Mouse (Mus musculus) MEL (cell line): ENCODE measurements around the gene Pold4. TPM values are rescaled to one million over a fixed set of nuclear protein-coding genes. Genes with fewer than 3 reads are reported as not detected.

Source experiments
- DNase-seq: peaks from one replicate; pipeline ENCODE4 v3.0.0; 2011; ENCODE audit warnings: low read depth, low spot score
- H3K27ac ChIP-seq: 2 replicates; pipeline ENCODE4 v1.5.1; 2012; ENCODE audit warnings: low read depth, mild to moderate bottlenecking, control low read depth, low read length, moderate library complexity; ENCODE audit not compliant: control insufficient read depth
- H3K27me3 ChIP-seq, 2 experiments: fragments of 150-350 bp in 1 of 2; sonication (generic) in 1 of 2; 2 replicates each; pipeline ENCODE4 v1.6.1; 2012; ENCODE audit warnings: low read length in 2 of 2, mild to moderate bottlenecking in 2 of 2, improper control_type of control experiment in 1 of 2, moderate library complexity in 1 of 2; ENCODE audit not compliant: insufficient read depth in 2 of 2, control insufficient read depth in 1 of 2
- H3K36me3 ChIP-seq, 2 experiments: 2 replicates each; pipeline ENCODE4 v1.6.1; 2012 to 2014; ENCODE audit warnings: low read length in 2 of 2, improper control_type of control experiment in 1 of 2, inconsistent platforms in 1 of 2, mild to moderate bottlenecking in 1 of 2; ENCODE audit not compliant: insufficient read depth in 2 of 2, control insufficient read depth in 1 of 2
- H3K4me1 ChIP-seq, 2 experiments: fragments of 150-350 bp in 1 of 2; sonication (generic) in 1 of 2; 2 replicates each; pipeline ENCODE4 v1.6.1; 2012; ENCODE audit warnings: low read length in 2 of 2, improper control_type of control experiment in 1 of 2, mild to moderate bottlenecking in 1 of 2; ENCODE audit not compliant: insufficient read depth in 2 of 2, control insufficient read depth in 1 of 2
- H3K4me3 ChIP-seq, 2 experiments: fragments of 150-350 bp in 1 of 2; sonication (generic) in 1 of 2; 2 replicates each; pipeline ENCODE4 v1.5.1; 2012; ENCODE audit warnings: low read depth in 2 of 2, low read length in 2 of 2, mild to moderate bottlenecking in 2 of 2, moderate library complexity in 2 of 2, control low read depth in 1 of 2, improper control_type of control experiment in 1 of 2; ENCODE audit not compliant: control insufficient read depth in 1 of 2, insufficient read depth in 1 of 2
- H3K79me2 ChIP-seq: 2 replicates; pipeline ENCODE4 v1.6.1; 2012; ENCODE audit warnings: mild to moderate bottlenecking, low read length, moderate library complexity; ENCODE audit not compliant: control insufficient read depth, poor library complexity, insufficient read depth
- H3K9ac ChIP-seq: 2 replicates; pipeline ENCODE4 v1.6.1; 2012; ENCODE audit warnings: low read depth, mild to moderate bottlenecking, control low read depth, low read length, moderate library complexity; ENCODE audit not compliant: control insufficient read depth, poor library complexity, severe bottlenecking
- H3K9me3 ChIP-seq: fragments of 150-350 bp; sonication (generic); replicated peaks from 2 replicates; pipeline ENCODE4 v1.6.1; 2012; ENCODE audit warnings: mild to moderate bottlenecking, low read length, improper control_type of control experiment, moderate library complexity; ENCODE audit not compliant: insufficient read depth
- BHLHE40 ChIP-seq: IDR thresholded peaks from 2 replicates; pipeline ENCODE4 v1.6.1; 2012; ENCODE audit warnings: low read depth, mild to moderate bottlenecking, inconsistent platforms, low read length, improper control_type of control experiment, borderline replicate concordance
- CHD1 ChIP-seq: IDR thresholded peaks from 2 replicates; pipeline ENCODE4 v1.6.1; 2012; ENCODE audit warnings: low read depth, mild to moderate bottlenecking, inconsistent platforms, low read length, improper control_type of control experiment
- E2F4 ChIP-seq: IDR thresholded peaks from 2 replicates; pipeline ENCODE4 v1.6.1; 2011; ENCODE audit warnings: low read depth, low read length, improper control_type of control experiment, borderline replicate concordance
- ELF1 ChIP-seq: IDR thresholded peaks from 2 replicates; pipeline ENCODE4 v1.6.1; 2014; ENCODE audit warnings: low read depth, mild to moderate bottlenecking, inconsistent platforms, low read length, improper control_type of control experiment, moderate library complexity
- GATA1 ChIP-seq: IDR thresholded peaks from 2 replicates; pipeline ENCODE4 v1.6.1; 2011; ENCODE audit warnings: low read depth, low read length, improper control_type of control experiment
- HCFC1 ChIP-seq: IDR thresholded peaks from 2 replicates; pipeline ENCODE4 v1.6.1; 2012; ENCODE audit warnings: low read depth, mild to moderate bottlenecking, inconsistent platforms, low read length, improper control_type of control experiment, moderate library complexity
- MAFK ChIP-seq: IDR thresholded peaks from 2 replicates; pipeline ENCODE4 v1.6.1; 2011; ENCODE audit warnings: low read depth, mild to moderate bottlenecking, low read length, improper control_type of control experiment, borderline replicate concordance
- MAX ChIP-seq: IDR thresholded peaks from 2 replicates; pipeline ENCODE4 v1.6.1; 2011; ENCODE audit warnings: low read length, improper control_type of control experiment
- MYB ChIP-seq: IDR thresholded peaks from 2 replicates; pipeline ENCODE4 v1.6.1; 2011; ENCODE audit warnings: mild to moderate bottlenecking, low read depth, low read length, improper control_type of control experiment
- MYC ChIP-seq: IDR thresholded peaks from 2 replicates; pipeline ENCODE4 v1.6.1; 2011; ENCODE audit warnings: low read depth, mild to moderate bottlenecking, low read length, improper control_type of control experiment, moderate library complexity
- NELFE ChIP-seq: IDR thresholded peaks from 2 replicates; pipeline ENCODE4 v1.6.1; 2011; ENCODE audit warnings: low read depth, low read length, improper control_type of control experiment
- POLR2AphosphoS2 ChIP-seq: IDR thresholded peaks from 2 replicates; pipeline ENCODE4 v1.6.1; 2011; ENCODE audit warnings: low read length, improper control_type of control experiment
- SMC3 ChIP-seq: IDR thresholded peaks from 2 replicates; pipeline ENCODE4 v1.6.1; 2011; ENCODE audit warnings: low read depth, low read length, improper control_type of control experiment
- TBP ChIP-seq: IDR thresholded peaks from 2 replicates; pipeline ENCODE4 v1.8.0; 2011; ENCODE audit warnings: low read depth, low read length, improper control_type of control experiment
- TCF12 ChIP-seq: IDR thresholded peaks from 2 replicates; pipeline ENCODE4 v1.6.1; 2014; ENCODE audit warnings: low read depth, mild to moderate bottlenecking, inconsistent platforms, low read length, improper control_type of control experiment, moderate library complexity
- UBTF ChIP-seq: IDR thresholded peaks from 2 replicates; pipeline ENCODE4 v1.6.1; 2012; ENCODE audit warnings: low read depth, mild to moderate bottlenecking, inconsistent platforms, low read length, improper control_type of control experiment, moderate library complexity, borderline replicate concordance; ENCODE audit not compliant: insufficient read depth
- ZC3H11A ChIP-seq: IDR thresholded peaks from 2 replicates; pipeline ENCODE4 v1.6.1; 2012; ENCODE audit warnings: low read depth, mild to moderate bottlenecking, inconsistent platforms, low read length, improper control_type of control experiment
- ZNF384 ChIP-seq: IDR thresholded peaks from 2 replicates; pipeline ENCODE4 v1.6.1; 2012; ENCODE audit warnings: low read depth, mild to moderate bottlenecking, inconsistent platforms, low read length, improper control_type of control experiment
- polyA plus RNA-seq, 2 experiments: library from polyadenylated mRNA; stranded (reverse) in 1 of 2; unstranded in 1 of 2; fragments of >175 nt in 1 of 2; fragments of >200 nt in 1 of 2; gene quantifications; 2 replicates each; pipeline versions ENCODE4 v1.2.1 to v1.2.4; 2012; ENCODE audit warnings: low replicate concordance in 2 of 2, low read depth in 1 of 2; ENCODE audit not compliant: insufficient read length in 2 of 2, insufficient read depth in 1 of 2, missing spikeins in 1 of 2
- total RNA-seq: library from RNA; depleted of rRNA; stranded (reverse); fragments of 300-350 nt; gene quantifications from 2 replicates; pipeline ENCODE4 v1.2.3, GENCODE M21; 2012

The Pold4 gene
- total and polyA plus RNA-seq, 3 experiments = 18.5 to 40.4 TPM; not detected in 1

- no peak for DNase-seq
- Histone ChIP-seq H3K79me2 (peaks cover 2% of the 10 kb centered on the region; the same call in 1 of the 2 replicates), H3K27me3 (no peaks in the 10 kb centered on the region), H3K4me1 (peaks cover 0 to 2% of the 10 kb centered on the region in 2 experiments; a peak in 2 of 4 replicates), H3K9me3 (no peaks in the 10 kb centered on the region), H3K4me3 (no peak overlapping the region), H3K9ac (no peak overlapping the region), H3K27ac (no peak overlapping the region)
- TF ChIP-seq ELF1 = no peak
- no peak for TF ChIP-seq UBTF
- TF ChIP-seq GATA1 = no peak
- no peak for TF ChIP-seq NELFE
- no peak for TF ChIP-seq SMC3
- TF ChIP-seq MAX = no peak
- TF ChIP-seq MYC = no peak
- TF ChIP-seq ZC3H11A = no peak
- no peak for TF ChIP-seq MYB
- no peak for TF ChIP-seq TBP
- no peak for TF ChIP-seq POLR2AphosphoS2
- TF ChIP-seq ZNF384 = no peak
- no peak for TF ChIP-seq CHD1
- TF ChIP-seq TCF12 = no peak
- TF ChIP-seq, all 39 proteins: peak for 0
- peaks cover 0 to 3% of the 10 kb centered on the region in 2 experiments; a peak in 1 of 4 replicates for H3K36me3 ChIP-seq
These were observed 31.1 kb downstream of the Pold4 start for GRCm38 (mm10) chr19:4262756-4263155.

- H3K27me3 ChIP-seq = no peaks in the 10 kb centered on the region
- peaks cover 3% of the 10 kb centered on the region in 2 experiments; a peak in 3 of 4 replicates for H3K4me1 ChIP-seq
- no peaks in the 10 kb centered on the region; the same call in 1 of the 2 replicates for H3K79me2 ChIP-seq
- no peak for DNase-seq
- H3K9ac ChIP-seq = no peak overlapping the region
- H3K9me3 ChIP-seq = no peaks in the 10 kb centered on the region
- H3K27ac ChIP-seq = no peak overlapping the region
- no peak overlapping the region for H3K4me3 ChIP-seq
- no peak for TF ChIP-seq MAX
- TF ChIP-seq BHLHE40 = no peak
- no peak for TF ChIP-seq E2F4
- no peak for TF ChIP-seq TCF12
- TF ChIP-seq MYB = no peak
- no peak for TF ChIP-seq MAFK
- no peak for TF ChIP-seq HCFC1
- no peak for TF ChIP-seq MYC
- no peaks in the 10 kb centered on the region for H3K36me3 ChIP-seq
These were observed 32.0 kb downstream of the Pold4 start for GRCm38 (mm10) chr19:4263702-4264101.
